Mouse (Mus musculus) adrenal gland, postnatal 25 days (tissue): Measurements from ENCODE around the gene Coq10a. TPM values are rescaled to one million over a fixed set of nuclear protein-coding genes. Genes with fewer than 3 reads are reported as not detected.

Experiments used
- DNase-seq: peaks from one replicate; pipeline ENCODE4 v3.0.0; 2021; ENCODE audit warnings: mixed read lengths
- total RNA-seq: library from RNA; stranded (reverse); gene quantifications from 2 replicates; pipeline ENCODE4 v1.2.3, GENCODE M21; 2021

The Coq10a gene
- total RNA-seq, 1 experiment from 2014 or later: 80.2 TPM

GRCm38 (mm10) chr10:128385902-128386301, 17.1 kb upstream of the Coq10a start:
- DNase-seq: no peak

GRCm38 (mm10) chr10:128382482-128382881, 13.7 kb upstream of the Coq10a start:
- no peak for DNase-seq

GRCm38 (mm10) chr10:128380565-128380964, 11.8 kb upstream of the Coq10a start:
- no peak for DNase-seq

GRCm38 (mm10) chr10:128379260-128379659, 10.5 kb upstream of the Coq10a start:
- no peak for DNase-seq

GRCm38 (mm10) chr10:128378462-128378861, 9.7 kb upstream of the Coq10a start:
- DNase-seq: no peak

GRCm38 (mm10) chr10:128377940-128378448, 9.2 kb upstream of the Coq10a start:
- DNase-seq: no peak

GRCm38 (mm10) chr10:128377222-128377939, 8.6 kb upstream of the Coq10a start:
- peak; percentile 57 for DNase-seq

- DNase-seq: peak; percentile 92
These were observed 7.8 kb upstream of the Coq10a start, which contains the start of gene Ankrd52 for GRCm38 (mm10) chr10:128376455-128377211. Gene Ankrd52 (plus strand): TSS chr10:128377115.

GRCm38 (mm10) chr10:128376099-128376454, 7.3 kb upstream of the Coq10a start:
- DNase-seq: no peak

- DNase-seq: no peak
These were observed 5.6 kb upstream of the Coq10a start for GRCm38 (mm10) chr10:128374393-128374792.

GRCm38 (mm10) chr10:128372989-128373748, 4.4 kb upstream of the Coq10a start:
- DNase-seq: no peak

GRCm38 (mm10) chr10:128372142-128372541, 3.3 kb upstream of the Coq10a start:
- no peak for DNase-seq

GRCm38 (mm10) chr10:128370601-128371000, 1.8 kb upstream of the Coq10a start:
- no peak for DNase-seq

- no peak for DNase-seq
These were observed 1.2 kb upstream of the Coq10a start for GRCm38 (mm10) chr10:128370021-128370420.

GRCm38 (mm10) chr10:128369599-128369998, 802 bp upstream of the Coq10a start:
- no peak for DNase-seq

- no peak for DNase-seq
These were observed 384 bp upstream of the Coq10a start for GRCm38 (mm10) chr10:128369218-128369543.

- DNase-seq: no peak
These were observed 847 bp downstream of the Coq10a start for GRCm38 (mm10) chr10:128367899-128368401.

GRCm38 (mm10) chr10:128362568-128362967, 6.2 kb downstream of the Coq10a start:
- no peak for DNase-seq

- DNase-seq: no peak
These were observed 7.0 kb downstream of the Coq10a start for GRCm38 (mm10) chr10:128361836-128362235.

- DNase-seq: peak; percentile 11
These were observed 9.6 kb downstream of the Coq10a start for GRCm38 (mm10) chr10:128359226-128359625.

GRCm38 (mm10) chr10:128358796-128359195, 10.0 kb downstream of the Coq10a start:
- peak; percentile 34 for DNase-seq

GRCm38 (mm10) chr10:128347541-128347940, 21.3 kb downstream of the Coq10a start:
- no peak for DNase-seq
